Mouse (Mus musculus): ENCODE data around the gene Krt26. TPM values are rescaled to one million over a fixed set of nuclear protein-coding genes. Genes with fewer than 3 reads are reported as not detected.
A peak's percentile ranks its signal among the peaks of the same experiment; 100 is the strongest.

The Krt26 gene
- total RNA-seq, 1 experiment = not detected

- Histone ChIP-seq H3K9ac (ENCODE audit: insufficient read depth, low read depth, low read length, poor library complexity, severe bottlenecking) (no peak overlapping the region), H3K36me3 (ENCODE audit: control insufficient read depth, insufficient read depth, low read length, poor library complexity, severe bottlenecking) (no peaks in the 10 kb centered on the region), H3K4me3 (ENCODE audit: insufficient read depth in 1 of 2, low read depth in 1 of 2, low read length in 2 of 2, poor library complexity in 1 of 2, severe bottlenecking in 1 of 2) (no peak overlapping the region), H3K27ac (ENCODE audit: insufficient read depth, low read depth, low read length, poor library complexity, severe bottlenecking) (no peak overlapping the region), H3K4me1 (ENCODE audit: control insufficient read depth in 2 of 2, insufficient read depth in 2 of 2, low read length in 2 of 2, poor library complexity in 1 of 2) (0 out of 4 replicates have a peak, but pooled peaks cover 0 to 2% of the 10 kb centered on the region in 2 experiments), H3K9me3 (ENCODE audit: control insufficient read depth, insufficient read depth, low read depth, low read length) (no peaks in the 10 kb centered on the region)
- DNase-seq (ENCODE audit: low read depth, low spot score) = no peak
- in situ Hi-C loops (cut with MboI; ENCODE audit: low sequenced_read_pairs in 2 of 2, unreplicated experiment in 2 of 2) = no loop called here
- no peak for TF ChIP-seq ZNF384 (IDR thresholded peaks at IDR 0.05; ENCODE audit: low read depth, low read length)
- TF ChIP-seq MAFK (IDR thresholded peaks at IDR 0.05; ENCODE audit: insufficient read depth, low read depth, low read length) = no peak
- no peak for TF ChIP-seq ZC3H11A (IDR thresholded peaks at IDR 0.05; ENCODE audit: borderline replicate concordance, low read depth, low read length)
- TF ChIP-seq CHD2 (IDR thresholded peaks at IDR 0.05; ENCODE audit: low read depth, low read length) = no peak
- TF ChIP-seq HCFC1 (IDR thresholded peaks at IDR 0.05; ENCODE audit: borderline replicate concordance, insufficient read depth, low read length) = no peak
These were observed 32.2 kb upstream of the Krt26 start for GRCm38 (mm10) chr11:99369853-99370451.

DNA sequence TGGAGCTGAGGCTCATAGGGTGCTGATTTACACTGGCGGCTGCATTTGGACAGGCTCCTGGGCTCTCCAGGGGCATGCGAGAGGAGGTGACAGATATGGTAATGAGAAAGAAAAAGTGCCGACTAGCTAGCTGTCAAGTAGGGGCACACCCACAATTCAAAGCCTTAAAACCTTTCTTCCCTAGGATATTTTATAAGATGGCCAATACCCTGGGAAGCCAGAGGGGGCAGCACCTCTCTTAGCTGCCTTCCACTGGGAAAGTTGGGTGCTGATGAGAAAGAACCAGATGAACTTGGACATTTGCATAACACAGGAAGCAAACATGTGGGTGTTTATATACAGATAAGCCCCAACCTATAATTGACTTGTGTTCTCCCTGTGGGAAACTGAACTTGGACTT lies 31.5 kb upstream of the Krt26 start:
- TF ChIP-seq CHD2 (IDR thresholded peaks at IDR 0.05; ENCODE audit: low read depth, low read length) (no peak), ZNF384 (IDR thresholded peaks at IDR 0.05; ENCODE audit: low read depth, low read length) (no peak), ZC3H11A (IDR thresholded peaks at IDR 0.05; ENCODE audit: borderline replicate concordance, low read depth, low read length) (no peak), MAFK (IDR thresholded peaks at IDR 0.05; ENCODE audit: insufficient read depth, low read depth, low read length) (no peak), HCFC1 (IDR thresholded peaks at IDR 0.05; ENCODE audit: borderline replicate concordance, insufficient read depth, low read length) (no peak)
- in situ Hi-C loops (cut with MboI; ENCODE audit: low sequenced_read_pairs in 2 of 2, unreplicated experiment in 2 of 2) = no loop called here
- DNase-seq (ENCODE audit: low read depth, low spot score) = peak; percentile 68

DNA sequence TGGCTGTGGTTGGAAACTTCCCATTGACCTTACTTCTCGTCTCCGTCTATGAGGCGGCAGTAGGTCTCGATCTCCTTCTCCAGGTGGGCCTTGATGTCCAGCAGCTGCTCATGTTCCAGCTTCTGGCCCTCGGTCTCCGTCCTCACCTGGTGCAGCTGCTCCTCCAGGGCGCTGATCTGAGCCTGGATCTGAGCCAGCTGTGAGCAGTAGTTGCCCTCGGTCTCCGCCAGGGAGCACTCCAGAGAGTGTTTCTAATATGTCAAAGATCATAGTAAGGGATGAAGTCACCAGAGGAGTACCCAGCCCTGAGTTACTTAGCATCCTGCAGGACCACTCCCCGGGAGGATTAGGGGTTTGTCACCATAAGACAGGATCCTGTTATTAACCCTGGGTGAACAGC lies 29.0 kb upstream of the Krt26 start:
- Histone ChIP-seq H3K4me1 (ENCODE audit: control insufficient read depth in 2 of 2, insufficient read depth in 2 of 2, low read length in 2 of 2, poor library complexity in 1 of 2) (0 out of 4 replicates have a peak, but pooled peaks cover 0 to 2% of the 10 kb centered on the region in 2 experiments), H3K36me3 (ENCODE audit: control insufficient read depth, insufficient read depth, low read length, poor library complexity, severe bottlenecking) (no peaks in the 10 kb centered on the region), H3K9ac (ENCODE audit: insufficient read depth, low read depth, low read length, poor library complexity, severe bottlenecking) (no peak overlapping the region), H3K4me3 (ENCODE audit: insufficient read depth in 1 of 2, low read depth in 1 of 2, low read length in 2 of 2, poor library complexity in 1 of 2, severe bottlenecking in 1 of 2) (peak overlapping the region in 1 of 2 experiments; percentile 21; a peak in 1 of 4 replicates), H3K9me3 (ENCODE audit: control insufficient read depth, insufficient read depth, low read depth, low read length) (no peaks in the 10 kb centered on the region), H3K27ac (ENCODE audit: insufficient read depth, low read depth, low read length, poor library complexity, severe bottlenecking) (no peak overlapping the region)
- peak; percentile 34 for DNase-seq (ENCODE audit: low read depth, low spot score)
- no peak for TF ChIP-seq MAFK (IDR thresholded peaks at IDR 0.05; ENCODE audit: insufficient read depth, low read depth, low read length)
- TF ChIP-seq CHD2 (IDR thresholded peaks at IDR 0.05; ENCODE audit: low read depth, low read length) = no peak
- no peak for TF ChIP-seq HCFC1 (IDR thresholded peaks at IDR 0.05; ENCODE audit: borderline replicate concordance, insufficient read depth, low read length)
- no peak for TF ChIP-seq ZC3H11A (IDR thresholded peaks at IDR 0.05; ENCODE audit: borderline replicate concordance, low read depth, low read length)
- no peak for TF ChIP-seq ZNF384 (IDR thresholded peaks at IDR 0.05; ENCODE audit: low read depth, low read length)
- in situ Hi-C loops (cut with MboI; ENCODE audit: low sequenced_read_pairs in 2 of 2, unreplicated experiment in 2 of 2) = no loop called here

More for the DNA sequence above, 31.5 kb upstream of the Krt26 start:
- no peaks in the 10 kb centered on the region for H3K9me3 ChIP-seq (ENCODE audit: control insufficient read depth, insufficient read depth, low read depth, low read length)
- no peak overlapping the region for H3K9ac ChIP-seq (ENCODE audit: insufficient read depth, low read depth, low read length, poor library complexity, severe bottlenecking)
- no peak overlapping the region for H3K27ac ChIP-seq (ENCODE audit: insufficient read depth, low read depth, low read length, poor library complexity, severe bottlenecking)
- H3K36me3 ChIP-seq (ENCODE audit: control insufficient read depth, insufficient read depth, low read length, poor library complexity, severe bottlenecking) = no peaks in the 10 kb centered on the region
- no peak overlapping the region for H3K4me3 ChIP-seq (ENCODE audit: insufficient read depth in 1 of 2, low read depth in 1 of 2, low read length in 2 of 2, poor library complexity in 1 of 2, severe bottlenecking in 1 of 2)
- 0 out of 4 replicates have a peak, but pooled peaks cover 0 to 2% of the 10 kb centered on the region in 2 experiments for H3K4me1 ChIP-seq (ENCODE audit: control insufficient read depth in 2 of 2, insufficient read depth in 2 of 2, low read length in 2 of 2, poor library complexity in 1 of 2)

DNA sequence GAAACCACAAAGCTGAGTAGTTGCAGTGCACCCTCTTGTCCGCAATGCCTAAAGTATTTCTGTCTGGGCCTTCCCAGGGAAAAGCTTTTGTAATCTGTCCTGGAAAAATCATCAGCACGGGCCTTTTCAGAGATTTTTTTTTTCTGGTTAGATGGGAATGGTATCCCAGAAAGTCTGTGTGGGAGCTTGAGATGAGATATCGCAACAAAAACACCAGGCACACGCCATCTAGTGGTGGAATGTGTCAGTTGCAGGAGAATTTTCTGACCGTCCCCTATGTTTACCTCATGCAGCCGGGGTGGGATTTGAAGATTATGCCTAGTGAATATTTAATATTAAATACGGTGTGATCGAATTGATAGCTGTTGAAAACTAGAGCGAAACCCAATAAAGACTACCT lies 26.6 kb upstream of the Krt26 start:
- Histone ChIP-seq H3K9ac (ENCODE audit: insufficient read depth, low read depth, low read length, poor library complexity, severe bottlenecking) (no peak overlapping the region), H3K4me1 (ENCODE audit: control insufficient read depth in 2 of 2, insufficient read depth in 2 of 2, low read length in 2 of 2, poor library complexity in 1 of 2) (no peaks in the 10 kb centered on the region), H3K4me3 (ENCODE audit: insufficient read depth in 1 of 2, low read depth in 1 of 2, low read length in 2 of 2, poor library complexity in 1 of 2, severe bottlenecking in 1 of 2) (no peak overlapping the region), H3K36me3 (ENCODE audit: control insufficient read depth, insufficient read depth, low read length, poor library complexity, severe bottlenecking) (no peaks in the 10 kb centered on the region), H3K27ac (ENCODE audit: insufficient read depth, low read depth, low read length, poor library complexity, severe bottlenecking) (no peak overlapping the region), H3K9me3 (ENCODE audit: control insufficient read depth, insufficient read depth, low read depth, low read length) (no peaks in the 10 kb centered on the region)
- DNase-seq (ENCODE audit: low read depth, low spot score) = peak; percentile 62
- in situ Hi-C loops (cut with MboI; ENCODE audit: low sequenced_read_pairs in 2 of 2, unreplicated experiment in 2 of 2) = no loop called here
- TF ChIP-seq ZC3H11A (IDR thresholded peaks at IDR 0.05; ENCODE audit: borderline replicate concordance, low read depth, low read length) (no peak), CHD2 (IDR thresholded peaks at IDR 0.05; ENCODE audit: low read depth, low read length) (no peak), HCFC1 (IDR thresholded peaks at IDR 0.05; ENCODE audit: borderline replicate concordance, insufficient read depth, low read length) (no peak), MAFK (IDR thresholded peaks at IDR 0.05; ENCODE audit: insufficient read depth, low read depth, low read length) (no peak), ZNF384 (IDR thresholded peaks at IDR 0.05; ENCODE audit: low read depth, low read length) (no peak)
